Mouse (Mus musculus) ES-Bruce4 (cell line): Measurements from ENCODE around the gene Zdhhc13.

Experiments used
- CTCF ChIP-seq: IDR thresholded peaks from one replicate; pipeline ENCODE4 v1.8.1; 2011; ENCODE audit warnings: low read depth, low read length
- EP300 ChIP-seq: IDR thresholded peaks from 2 replicates; pipeline ENCODE4 v1.6.1; 2011; ENCODE audit warnings: low read depth, low read length; ENCODE audit not compliant: insufficient read depth
- POLR2A ChIP-seq: IDR thresholded peaks from one replicate; pipeline ENCODE4 v1.8.1; 2011; ENCODE audit warnings: low read length; ENCODE audit not compliant: insufficient read depth

GRCm38 (mm10) chr7:48845213-48845973, 56.6 kb downstream of the Zdhhc13 start:
- TF ChIP-seq CTCF (no peak), POLR2A (no peak), EP300 (no peak)
